Mouse (Mus musculus) myocyte (in vitro differentiated cells): ENCODE measurements around the gene Notch3. TPM values are rescaled to one million over a fixed set of nuclear protein-coding genes. Genes with fewer than 3 reads are reported as not detected.

Experiments used
- H3K27me3 ChIP-seq: one replicate; pipeline ENCODE4 v1.6.1; 2011; ENCODE audit not compliant: control insufficient read depth, insufficient read depth, insufficient read length
- H3K36me3 ChIP-seq: one replicate; pipeline ENCODE4 v1.6.1; 2011; ENCODE audit not compliant: control insufficient read depth, insufficient read depth
- H3K4me2 ChIP-seq: one replicate; pipeline ENCODE4 v1.6.1; 2011; ENCODE audit warnings: low read depth, control low read depth
- H3K4me3 ChIP-seq: one replicate; pipeline ENCODE4 v1.5.1; 2011; ENCODE audit warnings: mild to moderate bottlenecking, control low read depth, moderate library complexity
- H3K79me2 ChIP-seq: one replicate; pipeline ENCODE4 v1.6.1; 2011; ENCODE audit not compliant: control insufficient read depth, insufficient read depth
- H3ac ChIP-seq: one replicate; pipeline ENCODE4 v1.6.1; 2011; ENCODE audit not compliant: control insufficient read depth, insufficient read length
- CEBPB ChIP-seq: IDR thresholded peaks from 2 replicates; pipeline ENCODE4 v1.6.1; 2011; ENCODE audit warnings: mild to moderate bottlenecking, moderate library complexity; ENCODE audit not compliant: poor library complexity, insufficient read depth, severe bottlenecking
- E2F4 ChIP-seq: IDR thresholded peaks from one replicate; pipeline ENCODE4 v1.6.1; 2011; ENCODE audit warnings: mild to moderate bottlenecking, control low read depth, moderate library complexity; ENCODE audit not compliant: insufficient read depth
- MAX ChIP-seq: IDR thresholded peaks from one replicate; pipeline ENCODE4 v1.6.1; 2011; ENCODE audit warnings: low read depth, mild to moderate bottlenecking, control low read depth
- MYOD1 ChIP-seq, 3 experiments: IDR thresholded peaks; one replicate each; pipeline ENCODE4 v1.6.1; 2011; ENCODE audit warnings: control low read depth in 2 of 3, low read depth in 2 of 3, mild to moderate bottlenecking in 2 of 3, moderate library complexity in 1 of 3; ENCODE audit not compliant: insufficient read length in 2 of 3, control insufficient read depth in 1 of 3
- MYOG ChIP-seq, 3 experiments: IDR thresholded peaks; one replicate each; pipeline ENCODE4 v1.6.1; 2011; ENCODE audit warnings: control low read depth in 2 of 3, low read depth in 2 of 3, mild to moderate bottlenecking in 2 of 3; ENCODE audit not compliant: insufficient read length in 2 of 3, control insufficient read depth in 1 of 3, insufficient read depth in 1 of 3
- POLR2A ChIP-seq: IDR thresholded peaks from one replicate; pipeline ENCODE4 v1.6.1; 2011; ENCODE audit warnings: low read depth, mild to moderate bottlenecking, control low read depth, moderate library complexity; ENCODE audit not compliant: insufficient read length
- POLR2AphosphoS2 ChIP-seq: IDR thresholded peaks from one replicate; pipeline ENCODE4 v1.6.1; 2011; ENCODE audit warnings: low read depth, control low read depth; ENCODE audit not compliant: insufficient read length
- REST ChIP-seq: IDR thresholded peaks from one replicate; pipeline ENCODE4 v1.6.1; 2011; ENCODE audit warnings: mild to moderate bottlenecking, control low read depth, moderate library complexity; ENCODE audit not compliant: insufficient read depth, insufficient read length
- SRF ChIP-seq: IDR thresholded peaks from one replicate; pipeline ENCODE4 v1.6.1; 2011; ENCODE audit warnings: low read depth; ENCODE audit not compliant: control insufficient read depth, insufficient read length
- TCF12 ChIP-seq: IDR thresholded peaks from one replicate; pipeline ENCODE4 v1.6.1; 2011; ENCODE audit warnings: mild to moderate bottlenecking, control low read depth; ENCODE audit not compliant: poor library complexity, insufficient read depth, severe bottlenecking
- TCF3 ChIP-seq: IDR thresholded peaks from one replicate; pipeline ENCODE4 v1.6.1; 2011; ENCODE audit warnings: low read depth, control low read depth; ENCODE audit not compliant: insufficient read length
- USF1 ChIP-seq: IDR thresholded peaks from one replicate; pipeline ENCODE4 v1.6.1; 2011; ENCODE audit warnings: low read depth, mild to moderate bottlenecking, control low read depth, moderate library complexity
- polyA plus RNA-seq: library from polyadenylated mRNA; unstranded; fragments of >200 nt; fragmentation: generic; extraction: Trizol; gene quantifications from one replicate; pipeline ENCODE4 v1.2.1, GENCODE M21; 2012; ENCODE audit warnings: missing spikeins

Gene Notch3
- polyA plus RNA-seq, 1 experiment: 84.6 TPM

- Histone ChIP-seq H3K79me2 (no peaks in the 10 kb centered on the region), H3K27me3 (peaks cover 2% of the 10 kb centered on the region), H3K4me2 (no peak overlapping the region), H3ac (no peak overlapping the region), H3K4me3 (no peak overlapping the region), H3K36me3 (no peaks in the 10 kb centered on the region)
- TF ChIP-seq TCF12 (no peak), E2F4 (no peak)
Observed at GRCm38 (mm10) chr17:32074658-32075057, 92.0 kb downstream of the Notch3 start.

- Histone ChIP-seq H3K36me3 (no peaks in the 10 kb centered on the region), H3K4me3 (no peak overlapping the region), H3K79me2 (no peaks in the 10 kb centered on the region), H3K27me3 (no peaks in the 10 kb centered on the region), H3K4me2 (no peak overlapping the region), H3ac (no peak overlapping the region)
- no peak for TF ChIP-seq POLR2A
- TF ChIP-seq USF1: no peak
- TF ChIP-seq TCF12: peak; percentile 50
- no peak for TF ChIP-seq E2F4
- peak; percentile 15 to 79 (median 55) for TF ChIP-seq MYOG (IDR thresholded peaks at IDR 0.05; ENCODE audit: control insufficient read depth in 1 of 3, insufficient read depth in 1 of 3, insufficient read length in 2 of 3, low read depth in 2 of 3)
- TF ChIP-seq MYOD1 (IDR thresholded peaks at IDR 0.05; ENCODE audit: control insufficient read depth in 1 of 3, insufficient read length in 2 of 3, low read depth in 2 of 3): peak in 2 of 3 experiments; percentile 77 to 85
- TF ChIP-seq MAX: no peak
- no peak for TF ChIP-seq REST
- TF ChIP-seq SRF: no peak
- no peak for TF ChIP-seq POLR2AphosphoS2
- no peak for TF ChIP-seq CEBPB
- peak; percentile 68 for TF ChIP-seq TCF3
Observed at GRCm38 (mm10) chr17:32073359-32073758, 93.3 kb downstream of the Notch3 start.

Other genes with a start within 250 kb of the Notch3 start
- gene Rrp1b, start 130.8 kb downstream of the Notch3 start, polyA plus RNA-seq: 13.1 TPM
- 4.9 TPM for gene Hsf2bp, start 130.5 kb downstream of the Notch3 start, polyA plus RNA-seq
- gene Ephx3, start 22.7 kb upstream of the Notch3 start, polyA plus RNA-seq: 0.12 TPM
- 54.3 TPM for gene Brd4, start 117.9 kb upstream of the Notch3 start, polyA plus RNA-seq
- 14.0 TPM for gene Akap8, start 154.4 kb upstream of the Notch3 start, polyA plus RNA-seq
- gene Akap8l, start 183.8 kb upstream of the Notch3 start, polyA plus RNA-seq: 31.7 TPM
- gene Wiz, start 222.6 kb upstream of the Notch3 start, polyA plus RNA-seq: 21.0 TPM
- gene Rasal3, start 236.7 kb upstream of the Notch3 start, polyA plus RNA-seq: not detected